Mouse (Mus musculus): ENCODE data around the gene Nav2. TPM values are rescaled to one million over a fixed set of nuclear protein-coding genes. Genes with fewer than 3 reads are reported as not detected.

The Nav2 gene
- polyA plus RNA-seq, 1 experiment from 2014 or later: 22.5 TPM

GRCm38 (mm10) chr7:49408625-49409024, 500.1 kb downstream of the Nav2 start:
- Histone ChIP-seq H3K9ac (replicated peaks; ENCODE audit: low read length) (no peak overlapping the region), H3K4me1 (ENCODE audit: control insufficient read depth, insufficient read depth, low read length) (peaks cover 6% of the 10 kb centered on the region; the same call in 1 of the 2 replicates), H3K27ac (replicated peaks; ENCODE audit: low read depth, low read length) (no peak overlapping the region), H3K4me2 (ENCODE audit: low read length) (no peak overlapping the region), H3K4me3 (replicated peaks; ENCODE audit: low read depth, low read length) (no peak overlapping the region), H3K9me3 (ENCODE audit: control insufficient read depth, low read length) (no peaks in the 10 kb centered on the region), H3K27me3 (ENCODE audit: control insufficient read depth, insufficient read depth, low read length) (no peaks in the 10 kb centered on the region), H3K36me3 (ENCODE audit: control insufficient read depth, insufficient read depth, low read length) (peaks cover 2% of the 10 kb centered on the region; the same call in 1 of the 2 replicates)
- WGBS: 89% methylated on average over 7 of the region's 7 CpGs
- no peak for DNase-seq
- ATAC-seq (ENCODE audit: low FRiP score, low TSS enrichment): no peak

- H3K9me3 ChIP-seq (ENCODE audit: control insufficient read depth, low read length): no peaks in the 10 kb centered on the region
- ATAC-seq (ENCODE audit: low FRiP score, low TSS enrichment) (no peak), DNase-seq (no peak)
- no peak overlapping the region for H3K4me2 ChIP-seq (ENCODE audit: low read length)
- peaks cover 2% of the 10 kb centered on the region; the same call in 1 of the 2 replicates for H3K36me3 ChIP-seq (ENCODE audit: control insufficient read depth, insufficient read depth, low read length)
- peaks cover 6% of the 10 kb centered on the region; the same call in 1 of the 2 replicates for H3K4me1 ChIP-seq (ENCODE audit: control insufficient read depth, insufficient read depth, low read length)
- no peak overlapping the region for H3K27ac ChIP-seq (replicated peaks; ENCODE audit: low read depth, low read length)
- no peak overlapping the region for H3K9ac ChIP-seq (replicated peaks; ENCODE audit: low read length)
- no peaks in the 10 kb centered on the region for H3K27me3 ChIP-seq (ENCODE audit: control insufficient read depth, insufficient read depth, low read length)
- H3K4me3 ChIP-seq (replicated peaks; ENCODE audit: low read depth, low read length): no peak overlapping the region
- 86% methylated on average over 3 of the region's 3 CpGs for WGBS
Measured at GRCm38 (mm10) chr7:49409265-49409664, 500.7 kb downstream of the Nav2 start.

DNA sequence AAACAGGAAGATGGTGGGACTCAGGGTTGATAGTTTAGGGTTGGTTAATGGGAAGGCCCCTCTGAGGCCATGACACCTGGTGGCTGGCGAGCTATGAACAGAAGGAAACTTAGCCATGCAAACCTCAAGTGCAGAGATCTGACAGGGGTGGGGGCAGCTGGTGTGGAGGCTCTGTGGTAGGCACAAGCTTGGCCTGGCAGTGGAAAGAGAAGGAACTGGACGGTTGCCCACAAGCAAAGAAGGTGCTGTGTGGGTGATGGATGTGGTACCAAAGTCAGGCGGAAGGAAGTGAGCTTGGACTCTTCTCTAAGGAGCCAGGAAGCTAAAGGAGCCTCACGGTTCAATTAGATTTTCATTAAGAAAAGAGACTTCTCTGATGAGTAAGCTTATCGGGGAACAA, 501.7 kb downstream of the Nav2 start:
- Histone ChIP-seq H3K9ac (replicated peaks; ENCODE audit: low read length) (no peak overlapping the region), H3K36me3 (ENCODE audit: control insufficient read depth, insufficient read depth, low read length) (peaks cover 2% of the 10 kb centered on the region; the same call in 1 of the 2 replicates), H3K9me3 (ENCODE audit: control insufficient read depth, low read length) (no peaks in the 10 kb centered on the region), H3K27me3 (ENCODE audit: control insufficient read depth, insufficient read depth, low read length) (no peaks in the 10 kb centered on the region), H3K4me3 (replicated peaks; ENCODE audit: low read depth, low read length) (no peak overlapping the region), H3K4me1 (ENCODE audit: control insufficient read depth, insufficient read depth, low read length) (peaks cover 6% of the 10 kb centered on the region; the same call in 1 of the 2 replicates), H3K4me2 (ENCODE audit: low read length) (no peak overlapping the region), H3K27ac (replicated peaks; ENCODE audit: low read depth, low read length) (no peak overlapping the region)
- WGBS: 97% methylated on average over 5 of the region's 5 CpGs
- ATAC-seq (ENCODE audit: low FRiP score, low TSS enrichment): no peak
- DNase-seq: no peak

- Histone ChIP-seq H3K27me3 (ENCODE audit: control insufficient read depth, insufficient read depth, low read length) (no peaks in the 10 kb centered on the region), H3K4me1 (ENCODE audit: control insufficient read depth, insufficient read depth, low read length) (peaks cover 6% of the 10 kb centered on the region; the same call in 1 of the 2 replicates), H3K4me3 (replicated peaks; ENCODE audit: low read depth, low read length) (no peak overlapping the region), H3K4me2 (ENCODE audit: low read length) (no peak overlapping the region), H3K9ac (replicated peaks; ENCODE audit: low read length) (no peak overlapping the region), H3K9me3 (ENCODE audit: control insufficient read depth, low read length) (no peaks in the 10 kb centered on the region), H3K36me3 (ENCODE audit: control insufficient read depth, insufficient read depth, low read length) (peaks cover 2% of the 10 kb centered on the region; the same call in 1 of the 2 replicates), H3K27ac (replicated peaks; ENCODE audit: low read depth, low read length) (no peak overlapping the region)
- DNase-seq (no peak), ATAC-seq (ENCODE audit: low FRiP score, low TSS enrichment) (no peak)
- WGBS: 92% methylated on average over 4 of the region's 4 CpGs
Measured at GRCm38 (mm10) chr7:49410892-49411291, 502.4 kb downstream of the Nav2 start.

DNA sequence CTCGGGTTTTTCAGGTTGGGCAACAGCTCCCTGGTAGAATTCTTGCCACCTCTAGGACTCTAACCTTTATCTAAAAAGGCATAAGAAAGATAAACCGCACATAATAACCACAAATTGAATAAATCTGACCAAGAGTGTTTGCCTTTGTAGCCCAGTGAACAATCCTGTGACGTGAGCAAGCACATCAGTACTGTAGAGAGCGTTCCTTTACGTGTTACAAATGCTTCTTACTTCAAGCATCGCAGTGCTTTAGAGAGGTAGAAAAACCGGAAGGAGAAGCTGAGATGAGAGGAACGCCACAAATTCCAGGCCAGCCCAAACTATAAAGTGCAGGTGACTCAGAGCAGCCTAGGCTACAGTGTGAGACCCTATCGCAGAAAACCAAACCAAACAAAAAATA, 503.3 kb downstream of the Nav2 start:
- DNase-seq (no peak), ATAC-seq (ENCODE audit: low FRiP score, low TSS enrichment) (no peak)
- H3K4me2 ChIP-seq (ENCODE audit: low read length): no peak overlapping the region
- peaks cover 2% of the 10 kb centered on the region; the same call in 1 of the 2 replicates for H3K36me3 ChIP-seq (ENCODE audit: control insufficient read depth, insufficient read depth, low read length)
- H3K27ac ChIP-seq (replicated peaks; ENCODE audit: low read depth, low read length): no peak overlapping the region
- H3K4me1 ChIP-seq (ENCODE audit: control insufficient read depth, insufficient read depth, low read length): peaks cover 6% of the 10 kb centered on the region; the same call in 1 of the 2 replicates
- H3K4me3 ChIP-seq (replicated peaks; ENCODE audit: low read depth, low read length): no peak overlapping the region
- no peaks in the 10 kb centered on the region for H3K27me3 ChIP-seq (ENCODE audit: control insufficient read depth, insufficient read depth, low read length)
- 95% methylated on average over 9 of the region's 9 CpGs for WGBS
- H3K9me3 ChIP-seq (ENCODE audit: control insufficient read depth, low read length): no peaks in the 10 kb centered on the region
- H3K9ac ChIP-seq (replicated peaks; ENCODE audit: low read length): no peak overlapping the region

- H3K27ac ChIP-seq (replicated peaks; ENCODE audit: low read depth, low read length): no peak overlapping the region
- 84% methylated on average over 7 of the region's 7 CpGs for WGBS
- no peaks in the 10 kb centered on the region for H3K9me3 ChIP-seq (ENCODE audit: control insufficient read depth, low read length)
- H3K27me3 ChIP-seq (ENCODE audit: control insufficient read depth, insufficient read depth, low read length): no peaks in the 10 kb centered on the region
- H3K4me3 ChIP-seq (replicated peaks; ENCODE audit: low read depth, low read length): no peak overlapping the region
- no peaks in the 10 kb centered on the region; the same call in 1 of the 2 replicates for H3K36me3 ChIP-seq (ENCODE audit: control insufficient read depth, insufficient read depth, low read length)
- H3K4me1 ChIP-seq (ENCODE audit: control insufficient read depth, insufficient read depth, low read length): no peaks in the 10 kb centered on the region
- DNase-seq (no peak), ATAC-seq (ENCODE audit: low FRiP score, low TSS enrichment) (no peak)
- no peak overlapping the region for H3K9ac ChIP-seq (replicated peaks; ENCODE audit: low read length)
- no peak overlapping the region for H3K4me2 ChIP-seq (ENCODE audit: low read length)
Measured at GRCm38 (mm10) chr7:49415131-49415530, 506.6 kb downstream of the Nav2 start.

- Histone ChIP-seq H3K4me2 (ENCODE audit: low read length) (no peak overlapping the region), H3K4me1 (ENCODE audit: control insufficient read depth, insufficient read depth, low read length) (no peaks in the 10 kb centered on the region), H3K9ac (replicated peaks; ENCODE audit: low read length) (no peak overlapping the region), H3K4me3 (replicated peaks; ENCODE audit: low read depth, low read length) (no peak overlapping the region), H3K9me3 (ENCODE audit: control insufficient read depth, low read length) (no peaks in the 10 kb centered on the region), H3K27me3 (ENCODE audit: control insufficient read depth, insufficient read depth, low read length) (no peaks in the 10 kb centered on the region), H3K27ac (replicated peaks; ENCODE audit: low read depth, low read length) (no peak overlapping the region), H3K36me3 (ENCODE audit: control insufficient read depth, insufficient read depth, low read length) (no peaks in the 10 kb centered on the region; the same call in 1 of the 2 replicates)
- DNase-seq (no peak), ATAC-seq (ENCODE audit: low FRiP score, low TSS enrichment) (no peak)
- WGBS: 81% methylated on average over 12 of the region's 12 CpGs
Measured at GRCm38 (mm10) chr7:49415716-49416115, 507.2 kb downstream of the Nav2 start.

- H3K4me3 ChIP-seq (replicated peaks; ENCODE audit: low read depth, low read length): no peak overlapping the region
- H3K27ac ChIP-seq (replicated peaks; ENCODE audit: low read depth, low read length): no peak overlapping the region
- WGBS: 82% methylated on average over 13 of the region's 13 CpGs
- DNase-seq: no peak
- no peaks in the 10 kb centered on the region for H3K27me3 ChIP-seq (ENCODE audit: control insufficient read depth, insufficient read depth, low read length)
- H3K9me3 ChIP-seq (ENCODE audit: control insufficient read depth, low read length): no peaks in the 10 kb centered on the region
- ATAC-seq (ENCODE audit: low FRiP score, low TSS enrichment): no peak
- H3K4me1 ChIP-seq (ENCODE audit: control insufficient read depth, insufficient read depth, low read length): no peaks in the 10 kb centered on the region
- no peak overlapping the region for H3K4me2 ChIP-seq (ENCODE audit: low read length)
- no peaks in the 10 kb centered on the region for H3K36me3 ChIP-seq (ENCODE audit: control insufficient read depth, insufficient read depth, low read length)
- no peak overlapping the region for H3K9ac ChIP-seq (replicated peaks; ENCODE audit: low read length)
Measured at GRCm38 (mm10) chr7:49418841-49419240, 510.3 kb downstream of the Nav2 start.

- Histone ChIP-seq H3K4me2 (ENCODE audit: low read length) (no peak overlapping the region), H3K36me3 (ENCODE audit: control insufficient read depth, insufficient read depth, low read length) (no peaks in the 10 kb centered on the region), H3K4me1 (ENCODE audit: control insufficient read depth, insufficient read depth, low read length) (no peaks in the 10 kb centered on the region), H3K9me3 (ENCODE audit: control insufficient read depth, low read length) (no peaks in the 10 kb centered on the region), H3K9ac (replicated peaks; ENCODE audit: low read length) (no peak overlapping the region), H3K4me3 (replicated peaks; ENCODE audit: low read depth, low read length) (no peak overlapping the region), H3K27me3 (ENCODE audit: control insufficient read depth, insufficient read depth, low read length) (no peaks in the 10 kb centered on the region), H3K27ac (replicated peaks; ENCODE audit: low read depth, low read length) (no peak overlapping the region)
- WGBS: 96% methylated on average over 17 of the region's 17 CpGs
- DNase-seq: no peak
- no peak for ATAC-seq (ENCODE audit: low FRiP score, low TSS enrichment)
Measured at GRCm38 (mm10) chr7:49420139-49420802, 511.8 kb downstream of the Nav2 start.
